Mouse (Mus musculus): ENCODE data around the gene Supt5.
A peak's percentile ranks its signal among the peaks of the same experiment; 100 is the strongest.

DNA sequence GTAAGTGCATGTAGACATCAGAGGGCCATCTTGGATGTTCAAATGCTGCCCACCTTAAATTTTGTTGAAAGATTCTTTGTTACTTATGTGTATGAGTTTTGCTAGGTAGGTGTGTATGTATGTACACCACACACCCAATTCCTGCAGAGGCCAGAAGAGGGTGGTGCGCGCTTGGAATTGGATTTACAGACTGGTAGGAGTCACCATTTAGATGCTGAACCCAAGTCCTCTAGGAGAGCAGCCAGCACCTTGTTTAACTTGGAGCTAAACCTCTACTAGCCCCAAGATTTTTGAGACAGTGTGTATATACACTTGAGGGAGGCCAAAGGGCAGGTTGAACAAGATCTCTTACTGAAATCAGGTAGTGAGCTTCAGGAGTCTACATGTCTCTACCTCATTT is 14.7 kb upstream of the Supt5 start:
- TF ChIP-seq CTCF (IDR thresholded peaks at IDR 0.05; ENCODE audit: low read depth) (peak; percentile 58), EP300 (optimal IDR thresholded peaks at IDR 0.05) (no peak)

Measured in stomach, postnatal 0 days (tissue).